8 mouse cellular contexts compared by ENCODE assay signal in genomic region chr6:28421469-28422000, GRCm38 (mm10). TPM values are rescaled to one million over a fixed set of nuclear protein-coding genes. Genes with fewer than 3 reads are reported as not detected.
A peak's percentile ranks its signal among the peaks of the same experiment; 100 is the strongest.
DNase-seq lines count a peak whose midpoint lies in the region; ATAC-seq and TF ChIP-seq lines count a peak whose summit lies in the region.

No protein-coding gene starts in this region.

- peaks cover 43% of the 10 kb centered on the region for H3K4me1 ChIP-seq in hindbrain, embryonic 10.5 days (replicated peaks)
- peaks cover 19% of the 10 kb centered on the region; the same call in 1 of the 2 replicates for H3K4me1 ChIP-seq in lung, postnatal 0 days (ENCODE audit: insufficient read depth, low read depth, low read length)

- peak overlapping the region; percentile 85 for H3K27ac ChIP-seq in hindbrain, embryonic 10.5 days
- H3K27ac ChIP-seq in lung, postnatal 0 days (ENCODE audit: low read length), result peak overlapping the region; percentile 92

- peak; percentile 94 for DNase-seq in MN1 (ENCODE audit: low spot score)
- peak; percentile 94 for DNase-seq in cerebellum, adult 9-10 months
- peak; percentile 90 for DNase-seq in hindbrain, embryonic 10.5 days (ENCODE audit: low spot score)
- DNase-seq in layer of hippocampus, adult 9-11 months, result peak; percentile 95
- peak; percentile 98 for DNase-seq in lung, postnatal 0 days (ENCODE audit: low spot score)
- peak; percentile 94 for DNase-seq in ovary, postnatal 14 days (ENCODE audit: low spot score)
- DNase-seq in thymus, postnatal 14 days, result peak; percentile 96

- H3K9ac ChIP-seq in lung, postnatal 0 days (replicated peaks; ENCODE audit: low read depth), result peak overlapping the region; percentile 81

- H3K4me2 ChIP-seq in lung, postnatal 0 days (replicated peaks; ENCODE audit: low read depth, low read length), result peak overlapping the region; percentile 94

- peak; percentile 72; the same call in 1 of the 2 replicates for TF ChIP-seq EP300 in lung, postnatal 0 days (IDR thresholded peaks at IDR 0.05)

- TF ChIP-seq CTCF in lung, postnatal 0 days (IDR thresholded peaks at IDR 0.05), result peak; percentile 82

- under 1% methylated on average over 27 of the region's 27 CpGs for WGBS in hindbrain, embryonic 10.5 days
- WGBS in lung, postnatal 0 days, result 0% methylated on average over 23 of the region's 27 CpGs

- no peaks in the 10 kb centered on the region for H3K27me3 ChIP-seq in hindbrain, embryonic 10.5 days (ENCODE audit: insufficient read depth, poor library complexity, severe bottlenecking)
- no peaks in the 10 kb centered on the region for H3K27me3 ChIP-seq in lung, postnatal 0 days (replicated peaks; ENCODE audit: insufficient read depth, low read length)

- H3K9me3 ChIP-seq in hindbrain, embryonic 10.5 days, result no peaks in the 10 kb centered on the region
- no peaks in the 10 kb centered on the region for H3K9me3 ChIP-seq in lung, postnatal 0 days (ENCODE audit: low read length)

- peak; percentile 82 for ATAC-seq in frontal cortex, adult (ENCODE audit: low TSS enrichment)
- ATAC-seq in lung, postnatal 0 days, result peak; percentile 91

- H3K4me3 ChIP-seq in hindbrain, embryonic 10.5 days, result peak overlapping the region; percentile 91
- H3K4me3 ChIP-seq in lung, postnatal 0 days (ENCODE audit: low read depth, low read length), result peak overlapping the region; percentile 74

- H3K36me3 ChIP-seq in hindbrain, embryonic 10.5 days, result peaks cover 54% of the 10 kb centered on the region
- peaks cover 15% of the 10 kb centered on the region for H3K36me3 ChIP-seq in lung, postnatal 0 days (ENCODE audit: insufficient read depth, low read length)

RNA-seq across cellular contexts. Expression of gene Arf5, which starts 1.8 kb away (rescaled TPM):
- polyA plus RNA-seq in hindbrain, embryonic 10.5 days (2016; fragmentation: Nextera tagmentation; extraction: Ambion mirVana), result 302 and 343 TPM in 2 replicates
- 314 and 340 TPM in 2 replicates for polyA plus RNA-seq in lung, postnatal 0 days (2015; fragmentation: Nextera tagmentation; extraction: Ambion mirVana)

RNA-seq across cellular contexts. Expression of gene Fscn3, which starts 6.1 kb away (rescaled TPM):
- polyA plus RNA-seq in hindbrain, embryonic 10.5 days (2016; fragmentation: Nextera tagmentation; extraction: Ambion mirVana), result not detected in 2 replicates
- polyA plus RNA-seq in lung, postnatal 0 days (2015; fragmentation: Nextera tagmentation; extraction: Ambion mirVana), result not detected in 2 replicates

RNA-seq across cellular contexts. Expression of gene Gcc1, which starts 6.7 kb away (rescaled TPM):
- 11.9 and 13.0 TPM in 2 replicates for polyA plus RNA-seq in hindbrain, embryonic 10.5 days (2016; fragmentation: Nextera tagmentation; extraction: Ambion mirVana)
- polyA plus RNA-seq in lung, postnatal 0 days (2015; fragmentation: Nextera tagmentation; extraction: Ambion mirVana), result 7.6 and 7.8 TPM in 2 replicates

RNA-seq across cellular contexts. Expression of gene Zfp800, which starts 23.7 kb away (rescaled TPM):
- 17.5 and 20.7 TPM in 2 replicates for polyA plus RNA-seq in hindbrain, embryonic 10.5 days (2016; fragmentation: Nextera tagmentation; extraction: Ambion mirVana)
- 21.2 and 24.7 TPM in 2 replicates for polyA plus RNA-seq in lung, postnatal 0 days (2015; fragmentation: Nextera tagmentation; extraction: Ambion mirVana)

RNA-seq across cellular contexts. Expression of gene Pax4, which starts 27.6 kb away (rescaled TPM):
- not detected in 2 replicates for polyA plus RNA-seq in hindbrain, embryonic 10.5 days (2016; fragmentation: Nextera tagmentation; extraction: Ambion mirVana)
- polyA plus RNA-seq in lung, postnatal 0 days (2015; fragmentation: Nextera tagmentation; extraction: Ambion mirVana), result not detected in 2 replicates

Comparison
In these comparisons a context has a peak if more than half of its experiments do, and no peak if none do; other contexts are left out.
1. Peak in every context shown above with its lines: DNase-seq, ATAC-seq, H3K4me3 ChIP-seq and H3K27ac ChIP-seq.